Comparison of ENCODE assay signal across 7 mouse cellular contexts in the genomic region with DNA sequence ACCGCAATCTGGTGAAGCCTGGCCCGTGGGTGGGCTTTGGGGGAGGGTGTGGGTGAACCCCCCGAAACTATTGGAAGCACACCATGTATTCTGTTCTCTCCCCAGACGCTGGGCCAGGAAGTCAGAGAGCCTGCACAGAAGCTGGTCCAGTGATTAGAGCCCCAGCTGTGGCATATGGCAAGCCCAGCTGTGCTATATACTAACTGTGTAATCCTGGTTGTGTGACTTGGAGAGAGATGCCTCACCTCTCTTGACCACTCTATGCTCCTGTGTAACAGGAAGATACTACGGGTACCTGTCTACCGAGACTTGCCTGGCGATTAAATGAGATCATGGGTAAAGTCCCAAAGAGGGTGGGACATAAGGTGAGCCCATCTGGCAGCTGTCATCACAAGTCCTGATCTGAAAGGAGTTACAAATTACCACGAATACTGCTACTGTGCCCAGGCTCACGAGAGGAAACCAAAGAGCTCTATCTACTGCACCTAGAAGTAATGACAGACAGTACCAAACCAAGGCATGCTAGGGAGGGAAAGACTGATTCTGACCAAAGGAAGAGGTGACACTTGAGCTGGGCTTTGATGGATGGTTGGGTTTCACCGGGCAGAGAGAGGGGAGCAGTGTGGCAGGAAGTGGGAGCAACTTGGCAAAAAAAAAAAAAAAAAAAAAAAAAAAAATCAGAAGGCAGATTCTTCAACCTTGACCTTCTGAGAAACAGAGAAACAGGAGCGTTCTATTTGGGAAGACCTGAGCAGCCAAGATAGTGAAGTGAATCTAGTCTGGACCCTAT. TPM values are rescaled to one million over a fixed set of nuclear protein-coding genes. Genes with fewer than 3 reads are reported as not detected.
DNase-seq lines count a peak whose midpoint lies in the region; ATAC-seq lines count a peak whose summit lies in the region.

No protein-coding gene starts in this region.

- H3K36me3 ChIP-seq in lung, embryonic 15.5 days = no peaks in the 10 kb centered on the region
- no peaks in the 10 kb centered on the region for H3K36me3 ChIP-seq in hindbrain, embryonic 11.5 days (ENCODE audit: control insufficient read depth, insufficient read depth, low read length)
- no peaks in the 10 kb centered on the region for H3K36me3 ChIP-seq in midbrain, embryonic 12.5 days

- no peak for DNase-seq in lung, postnatal 36 days
- DNase-seq in hindbrain, embryonic 11.5 days (ENCODE audit: low spot score) = no peak
- no peak for DNase-seq in retina, embryonic 14.5 days (ENCODE audit: low spot score)
- DNase-seq in gastrocnemius, adult 8-10 months (ENCODE audit: low spot score in 2 of 2) = no peak

- peak overlapping the region; percentile 62 for H3K4me3 ChIP-seq in lung, embryonic 15.5 days
- peak overlapping the region; percentile 74 for H3K4me3 ChIP-seq in brown adipose tissue, adult 24 weeks (ENCODE audit: insufficient read depth, low read depth, low read length)
- peak overlapping the region; percentile 84 for H3K4me3 ChIP-seq in hindbrain, embryonic 11.5 days (ENCODE audit: low read depth, low read length)
- peak overlapping the region; percentile 86 for H3K4me3 ChIP-seq in midbrain, embryonic 12.5 days

- peak overlapping the region; percentile 90 for H3K27ac ChIP-seq in lung, embryonic 15.5 days
- H3K27ac ChIP-seq in brown adipose tissue, adult 24 weeks (replicated peaks; ENCODE audit: low read depth, low read length) = no peak overlapping the region
- peak overlapping the region; percentile 85; the same call in 1 of the 2 replicates for H3K27ac ChIP-seq in hindbrain, embryonic 11.5 days (ENCODE audit: low read depth, low read length)
- H3K27ac ChIP-seq in midbrain, embryonic 12.5 days (replicated peaks) = peak overlapping the region; percentile 89

- peak overlapping the region; percentile 88 for H3K9ac ChIP-seq in lung, embryonic 15.5 days
- peak overlapping the region; percentile 86 for H3K9ac ChIP-seq in hindbrain, embryonic 11.5 days (ENCODE audit: low read depth, low read length)
- H3K9ac ChIP-seq in midbrain, embryonic 12.5 days (replicated peaks) = peak overlapping the region; percentile 90

- peaks cover 3% of the 10 kb centered on the region; the same call in 1 of the 2 replicates for H3K27me3 ChIP-seq in lung, embryonic 15.5 days
- no peaks in the 10 kb centered on the region for H3K27me3 ChIP-seq in hindbrain, embryonic 11.5 days (ENCODE audit: control insufficient read depth, insufficient read depth, low read length)
- H3K27me3 ChIP-seq in midbrain, embryonic 12.5 days = peaks cover 4% of the 10 kb centered on the region

- no peaks in the 10 kb centered on the region for H3K9me3 ChIP-seq in lung, embryonic 15.5 days
- no peaks in the 10 kb centered on the region for H3K9me3 ChIP-seq in hindbrain, embryonic 11.5 days (ENCODE audit: control insufficient read depth, low read length)
- H3K9me3 ChIP-seq in midbrain, embryonic 12.5 days = no peaks in the 10 kb centered on the region

- H3K4me1 ChIP-seq in lung, embryonic 15.5 days = peaks cover 30% of the 10 kb centered on the region
- no peaks in the 10 kb centered on the region for H3K4me1 ChIP-seq in brown adipose tissue, adult 24 weeks (ENCODE audit: control insufficient read depth, insufficient read depth, insufficient read length, low read length)
- no peaks in the 10 kb centered on the region for H3K4me1 ChIP-seq in hindbrain, embryonic 11.5 days (replicated peaks; ENCODE audit: control insufficient read depth, insufficient read depth, low read length)
- H3K4me1 ChIP-seq in midbrain, embryonic 12.5 days = peaks cover 16% of the 10 kb centered on the region

- peak overlapping the region; percentile 99 for H3K4me2 ChIP-seq in lung, embryonic 15.5 days
- peak overlapping the region; percentile 97 for H3K4me2 ChIP-seq in hindbrain, embryonic 11.5 days (replicated peaks; ENCODE audit: low read depth, low read length)
- peak overlapping the region; percentile 93 for H3K4me2 ChIP-seq in midbrain, embryonic 12.5 days (replicated peaks)

- ATAC-seq in lung, embryonic 15.5 days (ENCODE audit: borderline replicate concordance, extremely low read depth, low FRiP score, low TSS enrichment) = no peak; the same call in 1 of the 2 replicates
- ATAC-seq in hindbrain, embryonic 11.5 days (ENCODE audit: low FRiP score) = peak; percentile 55
- peak; percentile 41 for ATAC-seq in midbrain, embryonic 12.5 days (ENCODE audit: low FRiP score, low read depth)

- 8% methylated on average over 11 of the region's 11 CpGs for WGBS in lung, embryonic 15.5 days
- 15% methylated on average over 11 of the region's 11 CpGs for WGBS in hindbrain, embryonic 11.5 days
- WGBS in midbrain, embryonic 12.5 days = 17% methylated on average over 11 of the region's 11 CpGs

RNA-seq across cellular contexts. Expression of gene Ptprj, which starts 0.8 kb away (rescaled TPM):
- polyA plus RNA-seq in lung, embryonic 15.5 days (2015; fragmentation: Nextera tagmentation; extraction: Ambion mirVana) = 3.4 TPM in 2 replicates
- 2.1 and 4.2 TPM in 2 replicates for polyA plus RNA-seq in brown adipose tissue, adult 24 weeks (2012; ENCODE audit: insufficient read depth, insufficient read length, missing spikeins)
- polyA plus RNA-seq in hindbrain, embryonic 11.5 days (2014; fragmentation: Nextera tagmentation; extraction: Ambion mirVana) = 2.4 and 2.9 TPM in 2 replicates
- polyA plus RNA-seq in midbrain, embryonic 12.5 days (2016; fragmentation: Nextera tagmentation; extraction: Ambion mirVana) = 2.5 and 3.0 TPM in 2 replicates
- total RNA-seq in gastrocnemius, adult 8-10 months (2022) = 1 to 10 TPM; 1.3 to 3.1 (median 2.1) TPM
